Mouse (Mus musculus) midbrain, embryonic 16.5 days (tissue): ENCODE data around the gene Gm20767. TPM values are rescaled to one million over a fixed set of nuclear protein-coding genes. Genes with fewer than 3 reads are reported as not detected.
"Not testable (repeated sequence)": the region's sequence is repeated elsewhere in the genome, so short reads cannot be mapped to it uniquely, and the experiment has no call there.

ENCODE experiments used
- ATAC-seq: fragments of 200-750 bp; cut with Nextera tagmentation; 2 replicates; pipeline ENCODE4 v1.8.0; 2017; ENCODE audit warnings: moderate TSS enrichment
- H3K27ac ChIP-seq: fragments of 300-500 bp; sonication (generic); 2 replicates; pipeline ENCODE4 v1.5.1; 2014; ENCODE audit warnings: mild to moderate bottlenecking, low read length, mixed read lengths
- H3K27me3 ChIP-seq: fragments of 300-500 bp; sonication (generic); 2 replicates; pipeline ENCODE4 v1.6.1; 2014; ENCODE audit warnings: low read depth, low read length, mixed read lengths; ENCODE audit not compliant: control insufficient read depth, insufficient read depth
- H3K36me3 ChIP-seq: fragments of 300-500 bp; sonication (generic); 2 replicates; pipeline ENCODE4 v1.6.1; 2014; ENCODE audit warnings: mild to moderate bottlenecking, low read length, moderate library complexity, mixed read lengths; ENCODE audit not compliant: control insufficient read depth, insufficient read depth
- H3K4me1 ChIP-seq: fragments of 300-500 bp; sonication (generic); 2 replicates; pipeline ENCODE4 v1.6.1; 2014; ENCODE audit warnings: mild to moderate bottlenecking, low read length, mixed read lengths; ENCODE audit not compliant: control insufficient read depth, insufficient read depth
- H3K4me2 ChIP-seq: fragments of 300-500 bp; sonication (generic); 2 replicates; pipeline ENCODE4 v1.6.1; 2014; ENCODE audit warnings: mild to moderate bottlenecking, low read length, mixed read lengths
- H3K4me3 ChIP-seq: fragments of 300-500 bp; sonication (generic); 2 replicates; pipeline ENCODE4 v1.5.1; 2014; ENCODE audit warnings: low read depth, mild to moderate bottlenecking, low read length, moderate library complexity, mixed read lengths
- H3K9ac ChIP-seq: fragments of 300-500 bp; sonication (generic); 2 replicates; pipeline ENCODE4 v1.6.1; 2014; ENCODE audit warnings: low read depth, low read length, mixed read lengths
- H3K9me3 ChIP-seq: fragments of 300-500 bp; sonication (generic); replicated peaks from 2 replicates; pipeline ENCODE4 v1.6.1; 2014; ENCODE audit warnings: mild to moderate bottlenecking, low read length, mixed read lengths; ENCODE audit not compliant: control insufficient read depth, poor library complexity, severe bottlenecking
- WGBS: fragments of 180-500 bp; shearing (Covaris S2); extraction: QIAGEN DNeasy Blood & Tissue Kit; methylation state at CpG from one replicate; pipeline ENCODE4 v1.1.7; 2014; 5-methylcytosine and 5-hydroxymethylcytosine counted together
- polyA plus RNA-seq: library from polyadenylated mRNA; unstranded; fragments of >200 nt; fragmentation: Nextera tagmentation; extraction: Ambion mirVana; gene quantifications from 2 replicates; pipeline ENCODE4 v1.2.1, GENCODE M21; 2015

Gm20767 gene
- polyA plus RNA-seq, 1 experiment from 2014 or later = not detected

- WGBS = 64% methylated on average over 3 of the region's 3 CpGs
- H3K36me3 ChIP-seq, H3K27ac ChIP-seq, H3K4me1 ChIP-seq, ATAC-seq, H3K27me3 ChIP-seq, H3K4me2 ChIP-seq, H3K9me3 ChIP-seq, H3K4me3 ChIP-seq, H3K9ac ChIP-seq: not testable (repeated sequence)
These were observed 10.5 kb downstream of the Gm20767 start for GRCm38 (mm10) chr13:120150589-120150988.

DNA sequence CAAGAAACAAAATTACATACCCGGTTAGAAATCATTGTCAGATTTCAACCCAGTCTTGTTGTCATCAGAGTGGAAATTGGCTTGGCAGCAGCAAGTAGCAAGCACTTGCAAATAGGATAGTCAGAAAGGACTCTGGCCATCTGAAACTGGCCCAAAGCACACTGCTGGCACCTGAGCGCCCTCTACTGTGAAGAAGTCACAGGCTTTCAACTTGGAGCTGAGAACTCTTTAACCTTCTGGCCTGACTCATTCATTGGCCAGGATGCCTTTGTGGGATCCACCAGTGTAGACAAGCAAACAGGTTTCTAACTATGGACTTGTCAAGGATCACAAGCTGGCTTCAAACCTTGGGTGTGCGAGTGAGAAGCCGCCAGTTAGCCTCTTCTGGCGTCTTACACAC is 28.3 kb downstream of the Gm20767 start:
- not testable (repeated sequence) for H3K27me3 ChIP-seq, H3K36me3 ChIP-seq
- WGBS = 59% methylated on average over 5 of the region's 5 CpGs

GRCm38 (mm10) chr13:120172133-120172532 is 32.1 kb downstream of the Gm20767 start, which contains the start of gene Gm21818:
Gene Gm21818, plus strand, starts transcription at chr13:120172433.
- H3K9ac ChIP-seq, H3K4me1 ChIP-seq, H3K4me2 ChIP-seq, ATAC-seq, H3K4me3 ChIP-seq, H3K27ac ChIP-seq, H3K27me3 ChIP-seq, H3K36me3 ChIP-seq, H3K9me3 ChIP-seq: not testable (repeated sequence)
- 63% methylated on average over 4 of the region's 4 CpGs for WGBS

More for the DNA sequence above, 28.3 kb downstream of the Gm20767 start:
- H3K9me3 ChIP-seq, ATAC-seq, H3K4me2 ChIP-seq, H3K27ac ChIP-seq, H3K4me3 ChIP-seq, H3K9ac ChIP-seq, H3K4me1 ChIP-seq: not testable (repeated sequence)

- ATAC-seq, H3K4me1 ChIP-seq, H3K27ac ChIP-seq, H3K9ac ChIP-seq, H3K36me3 ChIP-seq, H3K9me3 ChIP-seq, H3K4me2 ChIP-seq, H3K27me3 ChIP-seq, H3K4me3 ChIP-seq: not testable (repeated sequence)
- 86% methylated on average over 7 of the region's 8 CpGs for WGBS
These were observed 56.3 kb downstream of the Gm20767 start for GRCm38 (mm10) chr13:120196189-120196821.

Other genes starting within 250 kb of the Gm20767 start
- not detected in 2 replicates for gene Tcstv1, start 245.5 kb upstream of the Gm20767 start, polyA plus RNA-seq
- gene Gm21761, start 211.0 kb upstream of the Gm20767 start, polyA plus RNA-seq = not detected in 2 replicates
- gene B020031M17Rik, start 189.4 kb upstream of the Gm20767 start, polyA plus RNA-seq = not detected in 2 replicates
- gene Gm36079, start 113.2 kb upstream of the Gm20767 start, polyA plus RNA-seq = not detected in 2 replicates
- gene Gm21188, start 88.1 kb upstream of the Gm20767 start, polyA plus RNA-seq = not detected in 2 replicates
- gene Gm21818, start 32.2 kb downstream of the Gm20767 start, polyA plus RNA-seq = not detected in 2 replicates
- gene Gm21762, start 75.7 kb downstream of the Gm20767 start, polyA plus RNA-seq = not detected in 2 replicates
- gene Gm21731, start 98.9 kb downstream of the Gm20767 start, polyA plus RNA-seq = not detected in 2 replicates
- not detected in 2 replicates for gene AF067061, start 122.9 kb downstream of the Gm20767 start, polyA plus RNA-seq
- not detected in 2 replicates for gene BC147527, start 160.1 kb downstream of the Gm20767 start, polyA plus RNA-seq
- not detected in 2 replicates for gene Tcstv3, start 176.6 kb downstream of the Gm20767 start, polyA plus RNA-seq